Mouse (Mus musculus): Measurements from ENCODE around the gene Olfr532. TPM values are rescaled to one million over a fixed set of nuclear protein-coding genes. Genes with fewer than 3 reads are reported as not detected.
A peak's percentile ranks its signal among the peaks of the same experiment; 100 is the strongest.

Gene Olfr532
- polyA plus RNA-seq, 1 experiment = not detected

GRCm38 (mm10) chr7:140374300-140374699, 47.1 kb downstream of the Olfr532 start:
- H3ac ChIP-seq (ENCODE audit: control insufficient read depth, insufficient read length, low read depth) = no peak overlapping the region
- H3K36me3 ChIP-seq (ENCODE audit: control insufficient read depth, insufficient read depth) = no peaks in the 10 kb centered on the region
- H3K79me2 ChIP-seq (ENCODE audit: control insufficient read depth, insufficient read depth) = no peaks in the 10 kb centered on the region
- no peaks in the 10 kb centered on the region for H3K79me3 ChIP-seq (ENCODE audit: low read depth)
- H3K4me3 ChIP-seq (ENCODE audit: insufficient read depth, poor library complexity, severe bottlenecking) = no peak overlapping the region
- no peaks in the 10 kb centered on the region for H3K27me3 ChIP-seq (ENCODE audit: control insufficient read depth, insufficient read depth, insufficient read length)
- TF ChIP-seq MYOD1 (IDR thresholded peaks at IDR 0.05; ENCODE audit: control insufficient read depth, insufficient read length, low read depth) (peak; percentile 98), CEBPB (IDR thresholded peaks at IDR 0.05; ENCODE audit: low read depth) (no peak), USF1 (IDR thresholded peaks at IDR 0.05; ENCODE audit: low read depth) (peak; percentile 8)

Other genes with a start within 250 kb of the Olfr532 start
- gene Olfr523, start 248.4 kb downstream of the Olfr532 start, polyA plus RNA-seq (2012; fragmentation: generic; extraction: Trizol) = not detected
- not detected for gene Olfr524, start 215.7 kb downstream of the Olfr532 start, polyA plus RNA-seq (2012; fragmentation: generic; extraction: Trizol)
- gene Cd163l1, start 203.4 kb downstream of the Olfr532 start, polyA plus RNA-seq (2012; fragmentation: generic; extraction: Trizol) = not detected
- not detected for gene 5830411N06Rik, start 174.4 kb downstream of the Olfr532 start, polyA plus RNA-seq (2012; fragmentation: generic; extraction: Trizol)
- gene Olfr525, start 100.8 kb downstream of the Olfr532 start, polyA plus RNA-seq (2012; fragmentation: generic; extraction: Trizol) = not detected
- not detected for gene Olfr527, start 87.6 kb downstream of the Olfr532 start, polyA plus RNA-seq (2012; fragmentation: generic; extraction: Trizol)
- gene Olfr60, start 60.0 kb downstream of the Olfr532 start, polyA plus RNA-seq (2012; fragmentation: generic; extraction: Trizol) = not detected
- gene Olfr530, start 45.3 kb downstream of the Olfr532 start, polyA plus RNA-seq (2012; fragmentation: generic; extraction: Trizol) = not detected
- gene Olfr531, start 18.7 kb downstream of the Olfr532 start, polyA plus RNA-seq (2012; fragmentation: generic; extraction: Trizol) = not detected
- gene Olfr533, start 41.7 kb upstream of the Olfr532 start, polyA plus RNA-seq (2012; fragmentation: generic; extraction: Trizol) = not detected
- not detected for gene Olfr535, start 62.6 kb upstream of the Olfr532 start, polyA plus RNA-seq (2012; fragmentation: generic; extraction: Trizol)
- not detected for gene Olfr536, start 85.8 kb upstream of the Olfr532 start, polyA plus RNA-seq (2012; fragmentation: generic; extraction: Trizol)
- gene Olfr538, start 146.2 kb upstream of the Olfr532 start, polyA plus RNA-seq (2012; fragmentation: generic; extraction: Trizol) = not detected
- not detected for gene Olfr46, start 179.6 kb upstream of the Olfr532 start, polyA plus RNA-seq (2012; fragmentation: generic; extraction: Trizol)
- gene Olfr61, start 207.3 kb upstream of the Olfr532 start, polyA plus RNA-seq (2012; fragmentation: generic; extraction: Trizol) = not detected
- gene Olfr53, start 224.8 kb upstream of the Olfr532 start, polyA plus RNA-seq (2012; fragmentation: generic; extraction: Trizol) = not detected
- not detected for gene Olfr539, start 238.3 kb upstream of the Olfr532 start, polyA plus RNA-seq (2012; fragmentation: generic; extraction: Trizol)

Measured in C2C12 (cell line).